Mouse (Mus musculus): ENCODE results near the gene Cfap43. TPM values are rescaled to one million over a fixed set of nuclear protein-coding genes. Genes with fewer than 3 reads are reported as not detected.
A peak's percentile ranks its signal among the peaks of the same experiment; 100 is the strongest.

The Cfap43 gene
- 0.16 TPM in 2 replicates for polyA plus RNA-seq (2014; fragmentation: Nextera tagmentation; extraction: Ambion mirVana)

GRCm38 (mm10) chr19:47919126-47919965, at the start of gene Cfap43, which contains the start of gene Itprip:
TSS of gene Cfap43 (minus strand) at chr19:47919287.
TSS of gene Itprip (minus strand) at chr19:47919299.
- under 1% methylated on average over 48 of the region's 48 CpGs for WGBS
- peak within 1 kb of the TSS; percentile 88 to 93 for H3K4me3 ChIP-seq (ENCODE audit: control insufficient read depth in 1 of 2, insufficient read depth in 1 of 2, low read depth in 1 of 2, low read length in 2 of 2)

DNA sequence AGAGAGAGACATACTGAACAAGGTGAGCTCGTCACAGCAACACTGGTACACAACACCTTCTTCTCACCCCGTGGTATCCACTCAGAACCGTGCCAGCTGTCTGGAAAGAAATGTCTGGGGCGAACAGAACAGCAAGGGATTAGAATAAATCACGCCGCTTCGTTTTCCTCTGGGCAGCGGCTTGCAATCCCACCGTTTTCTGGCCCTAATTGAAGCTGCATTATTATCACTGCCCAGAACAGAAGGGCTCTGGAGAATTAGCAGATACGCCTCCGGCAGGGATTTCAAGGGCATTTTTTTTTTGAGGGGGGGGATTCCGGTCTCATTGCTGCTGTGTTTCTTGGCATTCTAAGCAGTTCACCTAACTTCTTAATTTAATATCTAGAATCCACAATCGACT, 39.1 kb upstream of the Cfap43 start:
- H3K4me1 ChIP-seq (ENCODE audit: control insufficient read depth in 2 of 2, insufficient read depth in 2 of 2, low read length in 2 of 2): no peaks in the 10 kb centered on the region
- H3K36me3 ChIP-seq (ENCODE audit: control insufficient read depth, insufficient read depth, low read length): no peaks in the 10 kb centered on the region
- no peaks in the 10 kb centered on the region for H3K27me3 ChIP-seq (ENCODE audit: control insufficient read depth, insufficient read depth, low read length)
- no peak overlapping the region for H3K4me2 ChIP-seq (ENCODE audit: low read length)
- 66% methylated on average over 13 of the region's 13 CpGs for WGBS
- H3K9me3 ChIP-seq (ENCODE audit: control insufficient read depth, low read length): no peaks in the 10 kb centered on the region
- ATAC-seq (ENCODE audit: insufficient number of reproducible peaks, insufficient read depth, low FRiP score, low read depth): no peak
- no peak overlapping the region for H3K27ac ChIP-seq (replicated peaks in 1 of 2; ENCODE audit: control insufficient read depth in 1 of 2, insufficient read depth in 1 of 2, low read depth in 2 of 2, low read length in 2 of 2)
- H3K9ac ChIP-seq (ENCODE audit: low read length): no peak overlapping the region
- no peak overlapping the region for H3K4me3 ChIP-seq (ENCODE audit: control insufficient read depth in 1 of 2, insufficient read depth in 1 of 2, low read depth in 1 of 2, low read length in 2 of 2)

More at GRCm38 (mm10) chr19:47919126-47919965, at the start of gene Cfap43, which contains the start of gene Itprip:
- H3K4me2 ChIP-seq (ENCODE audit: low read length): peak within 1 kb of the TSS; percentile 84
- peak; percentile 77 for ATAC-seq (ENCODE audit: insufficient number of reproducible peaks, insufficient read depth, low FRiP score, low read depth)
- no peaks in the 10 kb centered on the region for H3K36me3 ChIP-seq (ENCODE audit: control insufficient read depth, insufficient read depth, low read length)
- peaks cover 9 to 40% of the 10 kb centered on the region in 2 experiments for H3K4me1 ChIP-seq (ENCODE audit: control insufficient read depth in 2 of 2, insufficient read depth in 2 of 2, low read length in 2 of 2)
- no peaks in the 10 kb centered on the region for H3K27me3 ChIP-seq (ENCODE audit: control insufficient read depth, insufficient read depth, low read length)
- H3K9me3 ChIP-seq (ENCODE audit: control insufficient read depth, low read length): no peaks in the 10 kb centered on the region
- peak within 1 kb of the TSS; percentile 97 for H3K9ac ChIP-seq (ENCODE audit: low read length)
- peak within 1 kb of the TSS; percentile 95 to 98 for H3K27ac ChIP-seq (replicated peaks in 1 of 2; ENCODE audit: control insufficient read depth in 1 of 2, insufficient read depth in 1 of 2, low read depth in 2 of 2, low read length in 2 of 2)

DNA sequence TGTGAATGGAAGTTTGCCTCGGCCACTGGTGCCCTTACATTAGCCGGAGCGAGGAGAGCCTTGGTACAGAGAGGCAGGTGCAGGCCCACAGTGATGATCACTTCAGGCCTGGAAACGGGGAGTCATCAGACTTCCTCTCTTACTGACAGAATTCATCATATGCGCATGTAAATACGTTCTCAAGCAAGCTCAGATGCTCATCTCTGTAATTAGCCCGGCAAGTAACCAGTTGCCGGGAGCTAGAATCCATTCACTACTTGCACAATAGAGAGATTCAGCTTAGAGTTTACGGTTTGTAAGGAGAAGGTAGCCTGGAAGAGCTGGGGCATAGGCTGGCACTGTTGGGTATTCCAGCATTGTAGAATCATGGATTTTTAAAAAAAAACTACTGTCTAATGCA, 34.1 kb upstream of the Cfap43 start:
- H3K36me3 ChIP-seq (ENCODE audit: control insufficient read depth, insufficient read depth, low read length): no peaks in the 10 kb centered on the region
- no peak overlapping the region for H3K27ac ChIP-seq (replicated peaks in 1 of 2; ENCODE audit: control insufficient read depth in 1 of 2, insufficient read depth in 1 of 2, low read depth in 2 of 2, low read length in 2 of 2)
- no peaks in the 10 kb centered on the region for H3K27me3 ChIP-seq (ENCODE audit: control insufficient read depth, insufficient read depth, low read length)
- no peak overlapping the region for H3K9ac ChIP-seq (ENCODE audit: low read length)
- H3K4me2 ChIP-seq (ENCODE audit: low read length): no peak overlapping the region
- no peaks in the 10 kb centered on the region for H3K4me1 ChIP-seq (ENCODE audit: control insufficient read depth in 2 of 2, insufficient read depth in 2 of 2, low read length in 2 of 2)
- no peak for ATAC-seq (ENCODE audit: insufficient number of reproducible peaks, insufficient read depth, low FRiP score, low read depth)
- no peak overlapping the region for H3K4me3 ChIP-seq (ENCODE audit: control insufficient read depth in 1 of 2, insufficient read depth in 1 of 2, low read depth in 1 of 2, low read length in 2 of 2)
- no peaks in the 10 kb centered on the region for H3K9me3 ChIP-seq (ENCODE audit: control insufficient read depth, low read length)
- WGBS: 80% methylated on average over 9 of the region's 9 CpGs

GRCm38 (mm10) chr19:47950946-47951345, 31.9 kb upstream of the Cfap43 start:
- ATAC-seq (ENCODE audit: insufficient number of reproducible peaks, insufficient read depth, low FRiP score, low read depth): no peak
- Histone ChIP-seq H3K4me2 (ENCODE audit: low read length) (no peak overlapping the region), H3K27me3 (ENCODE audit: control insufficient read depth, insufficient read depth, low read length) (no peaks in the 10 kb centered on the region), H3K9me3 (ENCODE audit: control insufficient read depth, low read length) (no peaks in the 10 kb centered on the region), H3K9ac (ENCODE audit: low read length) (no peak overlapping the region), H3K4me1 (ENCODE audit: control insufficient read depth in 2 of 2, insufficient read depth in 2 of 2, low read length in 2 of 2) (peaks cover 0 to 2% of the 10 kb centered on the region in 2 experiments; a peak in 1 of 4 replicates), H3K4me3 (ENCODE audit: control insufficient read depth in 1 of 2, insufficient read depth in 1 of 2, low read depth in 1 of 2, low read length in 2 of 2) (no peak overlapping the region), H3K27ac (replicated peaks in 1 of 2; ENCODE audit: control insufficient read depth in 1 of 2, insufficient read depth in 1 of 2, low read depth in 2 of 2, low read length in 2 of 2) (no peak overlapping the region), H3K36me3 (ENCODE audit: control insufficient read depth, insufficient read depth, low read length) (no peaks in the 10 kb centered on the region)
- WGBS: 75% methylated on average over 7 of the region's 7 CpGs

- no peaks in the 10 kb centered on the region for H3K36me3 ChIP-seq (ENCODE audit: control insufficient read depth, insufficient read depth, low read length)
- H3K4me1 ChIP-seq (ENCODE audit: control insufficient read depth in 2 of 2, insufficient read depth in 2 of 2, low read length in 2 of 2): peaks cover 0 to 2% of the 10 kb centered on the region in 2 experiments; a peak in 1 of 4 replicates
- peak overlapping the region; percentile 46 for H3K9ac ChIP-seq (ENCODE audit: low read length)
- peak overlapping the region; percentile 60 for H3K4me2 ChIP-seq (ENCODE audit: low read length)
- no peak for ATAC-seq (ENCODE audit: insufficient number of reproducible peaks, insufficient read depth, low FRiP score, low read depth)
- no peaks in the 10 kb centered on the region for H3K9me3 ChIP-seq (ENCODE audit: control insufficient read depth, low read length)
- 34% methylated on average over 23 of the region's 23 CpGs for WGBS
- H3K27me3 ChIP-seq (ENCODE audit: control insufficient read depth, insufficient read depth, low read length): no peaks in the 10 kb centered on the region
- H3K27ac ChIP-seq (replicated peaks in 1 of 2; ENCODE audit: control insufficient read depth in 1 of 2, insufficient read depth in 1 of 2, low read depth in 2 of 2, low read length in 2 of 2): no peak overlapping the region
- peak overlapping the region; percentile 2 to 27; a peak in 3 of 4 replicates for H3K4me3 ChIP-seq (ENCODE audit: control insufficient read depth in 1 of 2, insufficient read depth in 1 of 2, low read depth in 1 of 2, low read length in 2 of 2)
Observed at GRCm38 (mm10) chr19:47946821-47947465, 27.9 kb upstream of the Cfap43 start.

- no peaks in the 10 kb centered on the region for H3K9me3 ChIP-seq (ENCODE audit: control insufficient read depth, low read length)
- peaks cover 3 to 5% of the 10 kb centered on the region in 2 experiments for H3K4me1 ChIP-seq (ENCODE audit: control insufficient read depth in 2 of 2, insufficient read depth in 2 of 2, low read length in 2 of 2)
- WGBS: 75% methylated on average over 6 of the region's 6 CpGs
- no peak for ATAC-seq (ENCODE audit: insufficient number of reproducible peaks, insufficient read depth, low FRiP score, low read depth)
- no peaks in the 10 kb centered on the region for H3K36me3 ChIP-seq (ENCODE audit: control insufficient read depth, insufficient read depth, low read length)
- H3K4me3 ChIP-seq (ENCODE audit: control insufficient read depth in 1 of 2, insufficient read depth in 1 of 2, low read depth in 1 of 2, low read length in 2 of 2): no peak overlapping the region
- peaks cover 24% of the 10 kb centered on the region for H3K27me3 ChIP-seq (ENCODE audit: control insufficient read depth, insufficient read depth, low read length)
- H3K9ac ChIP-seq (ENCODE audit: low read length): no peak overlapping the region
- no peak overlapping the region for H3K27ac ChIP-seq (replicated peaks in 1 of 2; ENCODE audit: control insufficient read depth in 1 of 2, insufficient read depth in 1 of 2, low read depth in 2 of 2, low read length in 2 of 2)
- H3K4me2 ChIP-seq (ENCODE audit: low read length): no peak overlapping the region
Observed at GRCm38 (mm10) chr19:47939361-47939760, 20.3 kb upstream of the Cfap43 start.

- Histone ChIP-seq H3K4me3 (ENCODE audit: control insufficient read depth in 1 of 2, insufficient read depth in 1 of 2, low read depth in 1 of 2, low read length in 2 of 2) (peak within 1 kb of the TSS; percentile 31 to 36), H3K36me3 (ENCODE audit: control insufficient read depth, insufficient read depth, low read length) (no peaks in the 10 kb centered on the region), H3K4me2 (ENCODE audit: low read length) (peak within 1 kb of the TSS; percentile 88), H3K9ac (ENCODE audit: low read length) (peak within 1 kb of the TSS; percentile 34), H3K27ac (replicated peaks in 1 of 2; ENCODE audit: control insufficient read depth in 1 of 2, insufficient read depth in 1 of 2, low read depth in 2 of 2, low read length in 2 of 2) (no peak within 1 kb of the TSS), H3K4me1 (ENCODE audit: control insufficient read depth in 2 of 2, insufficient read depth in 2 of 2, low read length in 2 of 2) (peaks cover 3 to 5% of the 10 kb centered on the region in 2 experiments), H3K27me3 (ENCODE audit: control insufficient read depth, insufficient read depth, low read length) (peaks cover 24% of the 10 kb centered on the region), H3K9me3 (ENCODE audit: control insufficient read depth, low read length) (no peaks in the 10 kb centered on the region)
- peak; percentile 39 for ATAC-seq (ENCODE audit: insufficient number of reproducible peaks, insufficient read depth, low FRiP score, low read depth)
- WGBS: 6% methylated on average over 41 of the region's 41 CpGs
Observed at GRCm38 (mm10) chr19:47937443-47938406, 18.6 kb upstream of the Cfap43 start, which contains the start of gene Cfap58. TSS of gene Cfap58 (plus strand) at chr19:47937675.

Measured in heart, embryonic 14.5 days (tissue).